Mouse (Mus musculus): ENCODE results near the gene Cbx4.

- TF ChIP-seq CTCF (conservative IDR thresholded peaks at IDR 0.05; ENCODE audit: insufficient read depth, insufficient read length, low read depth, low read length) (no peak), POLR2A (IDR thresholded peaks at IDR 0.05; ENCODE audit: low read depth, low read length) (no peak)
Observed at GRCm38 (mm10) chr11:119072986-119073385, 13.0 kb downstream of the Cbx4 start.
